In the genomic region with DNA sequence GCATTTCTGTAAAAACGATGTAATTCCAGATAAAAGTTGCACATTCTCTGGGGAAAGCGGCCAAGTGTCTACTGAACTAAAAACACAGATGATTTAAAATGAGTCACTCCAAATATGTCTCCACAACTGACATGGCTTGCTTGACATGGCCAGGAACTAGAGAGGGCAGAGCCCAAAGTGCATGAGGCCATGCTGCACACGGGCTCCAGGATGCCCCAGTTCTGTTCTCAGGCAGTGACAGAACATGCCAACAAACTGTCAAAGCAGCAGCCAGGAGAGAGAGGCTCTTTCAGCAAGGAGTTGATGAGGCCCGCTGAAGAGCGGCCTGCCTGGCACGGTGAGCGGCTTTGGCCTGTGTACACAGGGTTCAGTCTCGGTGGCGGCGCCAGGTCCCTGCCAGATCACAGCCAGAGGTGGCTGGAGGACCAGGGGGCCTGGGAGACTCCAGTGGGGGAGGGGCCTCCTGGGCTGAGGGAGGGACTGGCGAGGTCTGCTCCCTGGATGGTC, we compare ENCODE assay signal across 8 mouse cellular contexts.
DNase-seq lines count a peak whose midpoint lies in the region; ATAC-seq and TF ChIP-seq lines count a peak whose summit lies in the region.

No protein-coding gene starts in this region.

- H3K4me2 ChIP-seq in forebrain, embryonic 13.5 days = no peak overlapping the region
- H3K4me2 ChIP-seq in heart, embryonic 16.5 days (ENCODE audit: low read depth, low read length) = peak overlapping the region; percentile 38

- no peaks in the 10 kb centered on the region for H3K9me3 ChIP-seq in forebrain, embryonic 13.5 days (replicated peaks)
- H3K9me3 ChIP-seq in heart, embryonic 16.5 days (replicated peaks; ENCODE audit: control insufficient read depth, low read length) = no peaks in the 10 kb centered on the region

- H3K4me3 ChIP-seq in forebrain, embryonic 13.5 days = no peak overlapping the region
- no peak overlapping the region for H3K4me3 ChIP-seq in heart, embryonic 16.5 days (ENCODE audit: low read length)
- H3K4me3 ChIP-seq in layer of hippocampus, adult 2 months = no peak overlapping the region

- H3K27ac ChIP-seq in forebrain, embryonic 13.5 days = peak overlapping the region; percentile 57
- H3K27ac ChIP-seq in heart, embryonic 16.5 days (ENCODE audit: low read length) = peak overlapping the region; percentile 80
- peak overlapping the region; percentile 68 for H3K27ac ChIP-seq in layer of hippocampus, adult 2 months

- 65% methylated on average over 11 of the region's 11 CpGs for WGBS in forebrain, embryonic 13.5 days
- 26% methylated on average over 11 of the region's 11 CpGs for WGBS in heart, embryonic 16.5 days

- H3K36me3 ChIP-seq in forebrain, embryonic 13.5 days (ENCODE audit: poor library complexity, severe bottlenecking) = peaks cover 74% of the 10 kb centered on the region
- H3K36me3 ChIP-seq in heart, embryonic 16.5 days (ENCODE audit: control insufficient read depth, insufficient read depth) = no peaks in the 10 kb centered on the region

- no peaks in the 10 kb centered on the region for H3K27me3 ChIP-seq in forebrain, embryonic 13.5 days
- no peaks in the 10 kb centered on the region for H3K27me3 ChIP-seq in heart, embryonic 16.5 days (ENCODE audit: control insufficient read depth, insufficient read depth, low read length)

- DNase-seq in urinary bladder, postnatal 14 days (ENCODE audit: low spot score) = peak; percentile 57
- DNase-seq in urinary bladder, postnatal 25 days (ENCODE audit: low spot score) = no peak
- DNase-seq in layer of hippocampus, adult 2 months (ENCODE audit: low spot score in 2 of 2) = peak; percentile 62 to 76
- DNase-seq in lung, postnatal 10 days = peak; percentile 86
- peak; percentile 76 for DNase-seq in skeletal muscle tissue, adult 2 months (ENCODE audit: low read depth, low spot score)
- DNase-seq in embryo, embryonic 10.5 days (ENCODE audit: low spot score) = no peak

- peaks cover 47% of the 10 kb centered on the region for H3K4me1 ChIP-seq in forebrain, embryonic 13.5 days
- peaks cover 25% of the 10 kb centered on the region for H3K4me1 ChIP-seq in heart, embryonic 16.5 days (ENCODE audit: control insufficient read depth, insufficient read depth, low read length)

- H3K9ac ChIP-seq in forebrain, embryonic 13.5 days = peak overlapping the region; percentile 8; the same call in 1 of the 2 replicates
- H3K9ac ChIP-seq in heart, embryonic 16.5 days (ENCODE audit: low read length) = no peak overlapping the region; the same call in 1 of the 2 replicates

- no peak for TF ChIP-seq CTCF in layer of hippocampus, adult 2 months (conservative IDR thresholded peaks at IDR 0.05)

- ATAC-seq in forebrain, embryonic 13.5 days = peak; percentile 75
- ATAC-seq in heart, embryonic 16.5 days (replicated peaks; ENCODE audit: extremely low read depth, insufficient read depth, low FRiP score) = peak; percentile 92

Comparison
In these comparisons a context has a peak if more than half of its experiments do, and no peak if none do; other contexts are left out.
1. DNase-seq: peak in urinary bladder, postnatal 14 days (single experiment), layer of hippocampus, adult 2 months (2 of 2), lung, postnatal 10 days (single experiment) and skeletal muscle tissue, adult 2 months (single experiment); none in urinary bladder, postnatal 25 days (single experiment) and embryo, embryonic 10.5 days (single experiment).
2. Peak in every context shown above with its lines, with median percentiles within 50 percentile points of each other: H3K27ac ChIP-seq.